Mouse (Mus musculus) neural tube, embryonic 10.5 days (tissue): Measurements from ENCODE around the gene Gm43552.

Source experiments
- DNase-seq: peaks from one replicate; pipeline ENCODE4 v3.0.0-alpha.2; 2017; ENCODE audit warnings: low spot score; ENCODE audit errors: extremely low spot score

Gm43552 gene

DNA sequence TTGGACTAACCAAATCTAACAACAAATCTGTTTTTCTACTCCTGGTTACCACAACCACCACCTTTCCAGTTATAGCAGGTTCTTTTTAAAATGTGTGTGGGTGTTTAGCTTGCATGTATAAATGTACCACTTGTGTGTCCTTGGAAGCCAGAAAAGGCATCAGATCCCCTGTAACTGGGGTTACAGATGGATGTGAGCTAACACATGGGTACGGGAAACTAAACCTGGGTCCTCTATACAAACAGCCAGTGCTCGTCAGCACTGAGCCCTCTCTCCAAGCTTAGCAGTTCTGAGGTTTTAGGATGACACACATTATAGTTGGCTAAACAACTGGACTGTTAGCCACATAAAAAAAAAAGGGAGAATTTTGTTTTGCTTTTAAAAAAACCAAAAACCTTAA, 106.9 kb downstream of the Gm43552 start:
- no peak for DNase-seq
